Mouse (Mus musculus) stomach, postnatal 0 days (tissue): ENCODE measurements around the gene Jazf1.

Experiments used
- CTCF ChIP-seq: IDR thresholded peaks from 2 replicates; pipeline ENCODE4 v1.5.1; 2016; ENCODE audit warnings: antibody characterized with exemption, low read depth, mild to moderate bottlenecking, moderate library complexity
- EP300 ChIP-seq: optimal IDR thresholded peaks from 2 replicates; pipeline ENCODE3; 2016; ENCODE audit warnings: antibody characterized with exemption

DNA sequence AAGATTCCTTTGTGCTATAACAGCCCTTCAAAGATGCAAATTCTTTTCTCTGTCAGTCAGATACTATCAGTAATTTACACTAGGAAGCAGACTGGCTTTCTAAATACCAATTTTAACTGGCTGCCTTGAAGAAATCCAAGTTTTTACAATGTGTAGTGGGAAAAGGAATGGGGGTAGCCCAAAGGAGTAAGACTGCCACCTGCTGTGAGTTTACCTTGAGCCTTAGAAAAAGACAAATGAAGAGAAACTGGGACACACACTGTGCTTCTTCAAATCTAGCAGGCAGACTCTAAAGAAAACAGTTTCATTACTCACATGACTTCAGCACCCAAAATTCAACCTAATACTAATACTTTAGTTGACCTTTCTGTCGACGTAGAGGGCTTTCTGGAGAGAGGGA is 47.4 kb downstream of the Jazf1 start:
- TF ChIP-seq CTCF (peak; percentile 41), EP300 (no peak)
